Mouse (Mus musculus) cerebellum, adult 2 months (tissue): ENCODE data around the gene Trim8.

Experiments used
- CTCF ChIP-seq: fragments of 200-500 bp; IDR thresholded peaks from 2 replicates; pipeline ENCODE4 v1.5.1; 2011; ENCODE audit warnings: low read depth, mild to moderate bottlenecking, control low read depth, low read length, moderate library complexity, borderline replicate concordance; ENCODE audit not compliant: insufficient read depth
- POLR2A ChIP-seq: fragments of 200-500 bp; IDR thresholded peaks from 2 replicates; pipeline ENCODE4 v1.6.1; 2011; ENCODE audit warnings: low read length, control low read depth, borderline replicate concordance; ENCODE audit not compliant: insufficient read depth

DNA sequence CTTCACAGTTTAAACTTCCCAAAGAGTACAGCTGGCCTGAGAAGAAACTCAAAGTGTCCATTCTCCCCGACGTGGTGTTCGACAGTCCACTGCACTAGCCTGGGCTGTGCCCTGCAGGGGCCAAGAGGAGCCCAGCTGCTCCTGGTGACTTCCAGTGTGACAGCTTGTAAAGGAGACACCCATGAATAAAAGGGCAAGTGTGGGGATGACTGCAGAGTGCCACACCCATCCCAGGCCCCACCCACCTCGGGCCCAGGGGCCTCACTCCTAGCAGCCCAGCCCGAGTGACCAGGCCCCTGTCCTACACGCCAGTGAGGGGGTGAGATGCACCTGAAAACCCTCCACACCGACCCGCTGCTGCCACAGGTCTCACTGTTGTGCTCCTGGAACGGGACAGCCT is 15.7 kb upstream of the Trim8 start:
- TF ChIP-seq CTCF (no peak), POLR2A (no peak)
